Mouse (Mus musculus) heart, postnatal 14 days (tissue): ENCODE data around the gene Yes1. TPM values are rescaled to one million over a fixed set of nuclear protein-coding genes. Genes with fewer than 3 reads are reported as not detected.
"Not testable (repeated sequence)": the region's sequence is repeated elsewhere in the genome, so short reads cannot be mapped to it uniquely, and the experiment has no call there.

ENCODE experiments used
- DNase-seq, 2 experiments: peaks; one replicate each; pipeline ENCODE4 v3.0.0; 2021 to 2022
- intact Hi-C: fragments of 180-260 bp; cut with DNase I; formaldehyde crosslinking; loops from one replicate; pipeline ENCODE4 v1.15.1; 2025
- total RNA-seq, 2 experiments: library from RNA; stranded (reverse); gene quantifications; 2 replicates each; pipeline ENCODE4 v1.2.3; 2021

The Yes1 gene
- total RNA-seq, 2 experiments from 2014 or later, result 27.9 to 28.6 TPM

DNA sequence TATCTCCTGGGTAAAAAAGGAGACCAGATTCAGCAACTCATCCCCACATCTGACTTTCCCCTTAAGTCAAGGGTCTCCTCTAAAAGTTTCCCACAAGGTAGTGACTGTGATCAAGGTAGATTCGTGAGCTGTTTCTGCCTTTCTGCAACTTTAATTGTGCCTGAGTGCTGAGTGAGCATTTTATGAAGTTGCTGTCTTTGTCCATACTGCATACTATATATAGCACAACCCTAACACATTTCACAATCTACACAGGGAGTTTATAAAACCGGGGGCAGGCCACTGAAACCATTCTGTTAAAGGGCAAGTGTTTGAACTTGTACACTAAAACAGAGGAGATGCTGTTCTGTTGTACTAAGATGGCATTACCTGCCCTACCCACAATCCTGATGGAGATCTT, 82.4 kb downstream of the Yes1 start:
- no peak for DNase-seq
- intact Hi-C loops, result no loop called here

GRCm38 (mm10) chr5:32697208-32697867, 86.4 kb downstream of the Yes1 start:
- no peak for DNase-seq
- intact Hi-C loops, result no loop called here

DNA sequence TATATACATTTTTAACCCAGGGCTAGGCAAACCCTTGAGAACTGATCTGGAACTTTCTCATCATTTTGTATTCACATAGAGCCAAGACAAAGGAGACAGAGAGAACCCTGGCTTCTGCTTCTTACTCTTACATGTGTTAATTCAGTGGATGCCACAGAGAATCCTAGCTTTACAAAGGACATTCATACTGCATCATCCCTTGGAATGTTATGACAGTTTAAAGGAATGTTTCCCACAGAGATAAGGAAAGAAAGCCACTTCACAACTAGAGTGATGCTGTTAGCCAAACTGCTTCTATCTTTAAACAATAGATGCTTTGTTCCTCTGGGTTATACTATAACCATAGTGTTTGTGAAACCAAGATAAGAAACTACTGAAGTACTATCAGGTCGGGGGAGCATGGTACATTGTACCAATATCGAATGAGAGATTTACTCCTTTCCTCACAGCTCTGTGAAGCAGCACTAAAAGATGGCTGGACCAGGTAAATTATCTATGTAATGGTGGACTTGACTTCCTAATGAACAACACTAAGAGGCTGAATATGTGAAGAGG, 95.3 kb downstream of the Yes1 start:
- no peak for DNase-seq
- intact Hi-C loops, result no loop called here

DNA sequence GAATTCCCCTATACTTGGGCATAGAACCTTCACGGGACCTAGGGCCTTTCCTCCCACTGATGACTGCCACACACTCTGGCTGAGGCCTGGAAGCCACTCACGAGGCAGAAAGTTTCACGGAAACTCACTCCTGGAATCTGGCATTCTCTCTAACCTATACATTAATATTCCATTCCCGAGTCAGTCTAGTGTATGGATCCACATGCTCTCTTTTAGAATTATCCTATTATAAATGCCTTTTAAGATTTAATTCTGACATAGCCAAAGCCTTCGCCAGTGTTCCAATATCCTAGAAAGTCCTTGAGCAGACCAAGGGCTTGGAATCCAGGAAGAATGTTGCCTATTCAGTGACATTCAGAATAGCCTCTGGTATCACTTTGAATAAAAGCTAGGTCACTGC, 100.5 kb downstream of the Yes1 start:
- intact Hi-C loops, result loop anchor here (5.0 kb wide), 1 partner anchor 124 kb away; no protein-coding TSS in a partner anchor
- no peak for DNase-seq

GRCm38 (mm10) chr5:32712221-32713041, 101.5 kb downstream of the Yes1 start:
- DNase-seq, result no peak
- intact Hi-C loops, result loop anchor here (5.0 kb wide), 1 partner anchor 125 kb away; no protein-coding TSS in a partner anchor

GRCm38 (mm10) chr5:32713042-32713702, 102.2 kb downstream of the Yes1 start:
- intact Hi-C loops, result loop anchor here (5.0 kb wide), 1 partner anchor 126 kb away; no protein-coding TSS in a partner anchor
- DNase-seq, result no peak

GRCm38 (mm10) chr5:32713703-32714467, 102.9 kb downstream of the Yes1 start:
- intact Hi-C loops, result loop anchor here (1.0 to 5.0 kb wide), 2 partner anchors 32 to 127 kb away; no protein-coding TSS in a partner anchor

DNA sequence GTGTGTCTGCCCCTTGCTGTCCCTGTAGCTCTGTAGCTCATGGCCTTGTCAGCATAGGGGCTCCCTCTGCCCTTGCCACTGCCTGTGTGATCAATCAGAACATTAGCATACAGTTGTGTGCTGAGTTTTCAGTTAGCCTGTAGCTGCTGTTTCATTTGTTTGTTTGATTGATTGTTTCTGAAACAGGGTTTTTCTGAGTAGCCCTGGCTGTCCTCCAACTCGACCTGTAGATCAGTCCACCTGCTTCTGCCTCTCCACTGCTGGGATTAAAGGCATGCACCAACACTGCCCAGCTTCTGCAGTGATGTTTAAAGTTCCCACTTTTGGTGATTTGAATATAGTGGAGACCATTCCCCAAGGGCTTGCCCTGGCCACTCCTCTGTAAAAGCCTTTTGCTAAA, 106.8 kb downstream of the Yes1 start:
- DNase-seq, result no peak
- intact Hi-C loops, result loop anchor here (5.0 kb wide), 2 partner anchors 70 to 135 kb away; partner anchors contain the start of genes Pisd and Prr14l

More at GRCm38 (mm10) chr5:32713703-32714467, 102.9 kb downstream of the Yes1 start:
- DNase-seq, result peak; percentile 89 to 90

DNA sequence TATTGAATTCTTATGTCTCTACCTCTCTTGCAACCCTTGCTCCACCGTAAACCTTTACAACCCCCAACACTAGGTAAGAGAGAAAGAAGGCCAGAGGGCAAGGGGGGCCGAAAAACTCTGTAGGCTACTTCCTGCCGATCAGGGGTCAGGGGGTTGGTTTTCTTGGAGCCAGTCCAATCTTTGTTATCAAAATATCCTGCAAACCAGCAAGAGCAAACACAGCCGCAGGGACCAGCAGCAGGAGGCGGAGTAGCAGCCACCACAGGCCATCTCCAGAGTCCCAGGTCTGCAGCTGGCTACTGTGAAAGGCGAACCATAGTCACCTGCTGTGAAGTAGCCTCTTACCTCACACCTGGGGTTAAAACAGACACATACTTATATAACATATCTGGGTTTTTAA, 107.9 kb downstream of the Yes1 start:
- no peak for DNase-seq
- intact Hi-C loops, result loop anchor here (5.0 kb wide), 2 partner anchors 68 to 133 kb away; partner anchors contain the start of genes Pisd and Prr14l

GRCm38 (mm10) chr5:32720416-32720815, 109.4 kb downstream of the Yes1 start:
- intact Hi-C loops, result no loop called here
- no peak for DNase-seq

GRCm38 (mm10) chr5:32721316-32721715, 110.3 kb downstream of the Yes1 start:
- DNase-seq, result no peak
- intact Hi-C loops, result no loop called here

DNA sequence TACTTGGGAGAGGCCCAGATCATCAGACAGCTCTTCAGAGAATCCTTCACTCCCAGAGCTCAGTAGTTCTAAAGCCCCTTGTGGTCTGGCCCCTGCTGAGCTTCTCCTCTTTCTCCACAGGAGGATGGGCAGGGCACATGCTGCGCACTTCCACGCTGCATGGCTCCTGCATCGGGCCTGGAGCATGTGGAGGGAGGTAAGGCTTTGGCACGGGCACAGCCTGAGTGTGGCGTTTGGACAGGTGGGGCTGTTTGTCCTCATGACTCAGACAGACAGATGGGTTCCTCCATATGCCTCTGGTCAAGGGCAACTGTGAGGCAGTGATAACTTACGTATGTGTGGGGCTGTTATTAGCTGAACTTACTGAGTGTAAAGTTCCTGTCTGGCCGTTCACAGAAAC, 111.3 kb downstream of the Yes1 start:
- DNase-seq, result no peak
- intact Hi-C loops, result no loop called here

- DNase-seq, intact Hi-C loops: not testable (repeated sequence)
Observed at GRCm38 (mm10) chr5:32722711-32723110, 111.7 kb downstream of the Yes1 start.

DNA sequence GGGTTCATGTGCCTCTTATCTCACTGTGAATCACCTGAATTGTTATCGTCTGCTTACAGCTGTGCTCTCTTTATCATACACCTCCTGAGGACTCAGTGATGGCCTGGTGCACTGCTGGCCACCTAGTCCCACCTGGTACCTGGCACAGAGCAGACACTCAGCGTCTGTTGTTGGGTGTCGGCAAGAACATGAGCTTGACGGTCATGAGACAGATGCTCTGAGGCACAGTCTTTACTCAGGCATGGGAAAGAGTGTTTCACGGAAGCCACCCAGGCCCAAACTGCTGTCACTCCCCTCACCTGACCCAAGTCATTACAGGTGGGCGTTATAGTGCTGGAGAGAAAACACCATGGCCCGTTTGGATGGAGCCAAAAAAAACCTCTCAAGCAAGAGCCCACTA, 113.0 kb downstream of the Yes1 start:
- intact Hi-C loops, result no loop called here
- DNase-seq, result no peak

DNA sequence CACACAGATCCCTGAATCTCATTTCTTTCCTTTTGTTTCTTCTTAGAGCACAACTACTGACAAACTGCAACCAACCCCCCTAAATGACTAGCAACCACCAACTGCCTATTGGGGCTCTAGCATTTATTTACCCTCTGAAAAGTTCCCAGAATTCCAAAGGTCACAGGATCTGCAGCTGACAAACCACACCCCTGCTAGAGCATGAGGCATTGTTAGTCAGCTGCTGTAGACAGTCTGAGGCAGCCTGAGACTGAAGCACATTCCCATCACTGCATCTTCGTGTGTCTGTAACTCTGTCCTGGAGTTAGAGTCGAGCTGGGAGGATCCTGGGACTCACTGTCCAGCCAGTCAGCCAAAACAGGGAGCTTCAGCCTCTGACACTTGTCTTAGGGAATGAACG, 114.4 kb downstream of the Yes1 start:
- DNase-seq, intact Hi-C loops: not testable (repeated sequence)

DNA sequence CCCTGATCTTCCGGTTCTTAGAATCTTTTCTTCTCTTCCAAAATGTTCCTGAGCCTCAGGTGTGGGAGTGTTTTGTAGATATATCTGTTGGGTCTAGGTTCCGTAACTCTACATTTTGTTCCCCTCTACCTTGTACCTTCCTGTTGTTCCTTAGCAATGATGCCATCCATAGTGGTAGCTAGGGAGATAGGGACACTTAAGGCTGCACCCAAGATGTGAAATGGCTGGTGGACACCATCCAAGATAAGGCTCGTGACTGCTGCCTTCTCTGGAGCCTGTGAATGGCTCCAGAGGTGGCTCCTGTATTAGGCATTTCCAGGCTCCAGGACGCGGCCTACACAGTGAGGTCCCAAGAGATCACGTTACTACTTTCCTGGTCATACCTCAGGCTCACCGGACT, 117.3 kb downstream of the Yes1 start:
- DNase-seq, result no peak
- intact Hi-C loops, result no loop called here

- intact Hi-C loops, result no loop called here
- no peak for DNase-seq
Observed at GRCm38 (mm10) chr5:32728851-32729250, 117.9 kb downstream of the Yes1 start.

DNA sequence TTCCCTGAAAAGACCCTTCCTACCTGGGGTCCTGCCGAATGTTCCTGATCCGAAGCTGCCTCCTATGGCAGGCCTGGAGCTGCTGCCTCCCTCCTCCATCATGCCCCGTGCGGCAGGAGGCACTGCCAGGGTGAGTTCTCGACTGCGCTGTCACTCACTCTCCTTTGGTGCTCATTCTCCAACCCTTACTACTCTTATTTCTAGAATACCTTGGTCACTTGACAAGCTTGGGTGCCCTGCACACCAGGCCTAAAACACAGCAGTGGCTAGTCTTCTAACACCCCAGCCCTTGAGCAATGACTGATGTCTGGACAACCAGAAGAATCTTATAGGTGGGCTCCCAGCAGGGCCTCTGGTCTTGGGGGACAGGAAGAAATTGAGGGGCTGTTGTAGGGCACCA, 122.9 kb downstream of the Yes1 start:
- intact Hi-C loops, DNase-seq: not testable (repeated sequence)

GRCm38 (mm10) chr5:32735779-32736178, 124.8 kb downstream of the Yes1 start:
- no peak for DNase-seq
- intact Hi-C loops, result no loop called here
